Mouse (Mus musculus) liver, embryonic 14.5 days (tissue): ENCODE results near the gene Ntn5. TPM values are rescaled to one million over a fixed set of nuclear protein-coding genes. Genes with fewer than 3 reads are reported as not detected.

Experiments
- ATAC-seq: fragments of 200-750 bp; cut with Nextera tagmentation; 2 replicates; pipeline ENCODE4 v1.8.0; 2017; ENCODE audit warnings: moderate number of reproducible peaks, mild to moderate bottlenecking, moderate library complexity; ENCODE audit not compliant: insufficient read depth
- DNase-seq, 3 experiments: peaks; one replicate each; pipeline ENCODE4 v3.0.0-alpha.2; 2012 to 2013; ENCODE audit warnings: low read depth in 3 of 3, low spot score in 3 of 3
- H3K27ac ChIP-seq: fragments of 300-500 bp; sonication (generic); 2 replicates; pipeline ENCODE4 v1.5.1; 2014; ENCODE audit warnings: moderate library complexity, mild to moderate bottlenecking, control low read depth, inconsistent platforms
- H3K27me3 ChIP-seq: fragments of 300-500 bp; sonication (generic); 2 replicates; pipeline ENCODE4 v1.6.1; 2014; ENCODE audit warnings: mild to moderate bottlenecking, low read length, moderate library complexity; ENCODE audit not compliant: control insufficient read depth, insufficient read depth
- H3K36me3 ChIP-seq: fragments of 300-500 bp; sonication (generic); replicated peaks from 2 replicates; pipeline ENCODE4 v1.6.1; 2014; ENCODE audit warnings: low read depth; ENCODE audit not compliant: control insufficient read depth, insufficient read depth
- H3K4me1 ChIP-seq, 2 experiments: fragments of 200-500 bp in 1 of 2; fragments of 300-500 bp in 1 of 2; sonication (generic) in 1 of 2; replicated peaks; 2 replicates each; pipeline ENCODE4 v1.6.1; 2012 to 2014; ENCODE audit warnings: antibody characterized with exemption in 1 of 2, inconsistent platforms in 1 of 2, low read length in 1 of 2; ENCODE audit not compliant: control insufficient read depth in 2 of 2, insufficient read depth in 2 of 2
- H3K4me2 ChIP-seq: fragments of 300-500 bp; sonication (generic); 2 replicates; pipeline ENCODE4 v1.6.1; 2014; ENCODE audit warnings: low read depth, mild to moderate bottlenecking, control low read depth, moderate library complexity
- H3K4me3 ChIP-seq, 2 experiments: fragments of 200-500 bp in 1 of 2; fragments of 300-500 bp in 1 of 2; sonication (generic) in 1 of 2; 2 replicates each; pipeline ENCODE4 v1.5.1; 2012 to 2014; ENCODE audit warnings: low read depth in 2 of 2, low read length in 2 of 2, mild to moderate bottlenecking in 2 of 2, control low read depth in 1 of 2, inconsistent platforms in 1 of 2, moderate library complexity in 1 of 2; ENCODE audit not compliant: insufficient read depth in 1 of 2
- H3K9ac ChIP-seq: fragments of 300-500 bp; sonication (generic); replicated peaks from 2 replicates; pipeline ENCODE4 v1.6.1; 2014; ENCODE audit warnings: mild to moderate bottlenecking, control low read depth, moderate library complexity
- H3K9me3 ChIP-seq: fragments of 300-500 bp; sonication (generic); 2 replicates; pipeline ENCODE4 v1.6.1; 2016; ENCODE audit warnings: low read length, mixed read lengths; ENCODE audit not compliant: control insufficient read depth
- CTCF ChIP-seq: IDR thresholded peaks from 2 replicates; pipeline ENCODE4 v1.5.1; 2016; ENCODE audit warnings: antibody characterized with exemption, low read depth, control low read depth
- EP300 ChIP-seq: IDR thresholded peaks from 2 replicates; pipeline ENCODE4 v1.6.1; 2016; ENCODE audit warnings: antibody characterized with exemption, low read depth
- WGBS: fragments of 180-500 bp; shearing (Covaris S2); extraction: QIAGEN DNeasy Blood & Tissue Kit; methylation state at CpG from one replicate; pipeline ENCODE4 v1.1.7; 2014; ENCODE audit not compliant: insufficient replicate concordance; 5-methylcytosine and 5-hydroxymethylcytosine counted together
- polyA plus RNA-seq, 2 experiments: library from polyadenylated mRNA; depleted of rRNA in 1 of 2; stranded (reverse) in 1 of 2; unstranded in 1 of 2; fragments of >200 nt; fragmentation: Nextera tagmentation in 1 of 2; extraction: Ambion mirVana in 1 of 2; gene quantifications; 2 replicates each; pipeline versions ENCODE4 v1.2.1 to v1.2.3; 2012 to 2014

Gene Ntn5
- polyA plus RNA-seq, 2 experiments = not detected

DNA sequence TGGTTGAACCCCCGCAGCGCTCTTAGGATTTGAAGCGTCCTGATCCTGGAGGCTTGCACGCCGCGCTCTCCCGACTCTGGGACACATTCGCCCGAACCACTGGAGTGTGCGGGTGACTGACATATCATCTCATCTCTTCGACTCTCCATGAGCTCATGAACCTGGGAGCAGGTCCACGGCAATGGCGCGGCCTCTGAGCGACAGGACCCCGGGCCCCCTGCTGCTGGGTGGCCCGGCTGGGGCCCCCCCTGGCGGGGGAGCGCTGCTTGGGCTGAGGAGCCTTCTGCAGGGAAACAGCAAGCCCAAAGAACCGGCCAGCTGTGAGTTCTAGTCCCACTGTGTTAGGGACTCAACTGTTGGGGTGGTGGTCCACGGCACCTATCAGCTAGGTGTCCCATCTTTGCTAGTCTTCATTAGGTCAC lies 21.6 kb downstream of the Ntn5 start:
- no peak overlapping the region for H3K9ac ChIP-seq
- TF ChIP-seq CTCF = no peak
- TF ChIP-seq EP300 = no peak
- peak overlapping the region; percentile 78 for H3K4me2 ChIP-seq
- no peak overlapping the region for H3K27ac ChIP-seq
- peak overlapping the region; percentile 43 to 46 for H3K4me3 ChIP-seq
- under 1% methylated on average over 21 of the region's 21 CpGs for WGBS
- peaks cover 10% of the 10 kb centered on the region for H3K27me3 ChIP-seq
- no peak for ATAC-seq
- peaks cover 29 to 32% of the 10 kb centered on the region in 2 experiments for H3K4me1 ChIP-seq
- DNase-seq = no peak
- peaks cover under 1% of the 10 kb centered on the region; the same call in 1 of the 2 replicates for H3K36me3 ChIP-seq
- no peaks in the 10 kb centered on the region for H3K9me3 ChIP-seq

DNA sequence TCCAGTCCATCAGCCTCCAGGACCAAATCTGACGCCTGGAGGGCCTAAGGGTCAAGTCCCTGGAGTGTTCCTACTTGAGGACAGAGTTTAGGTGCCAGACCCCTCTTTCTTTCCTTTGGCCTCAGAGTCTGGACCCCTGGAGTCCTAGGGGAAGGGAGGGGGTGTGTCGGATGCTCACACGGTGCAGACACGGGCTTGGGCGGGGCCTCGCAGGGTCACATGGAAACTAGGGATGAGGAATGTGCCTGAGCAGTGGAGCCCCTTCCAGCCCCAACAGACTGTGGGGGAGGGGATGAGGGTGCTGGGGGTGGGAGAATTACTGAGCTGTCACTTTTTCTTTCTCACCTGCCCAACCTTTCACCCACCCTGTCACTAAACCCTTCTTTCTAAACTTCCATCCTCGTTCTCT lies 22.1 kb downstream of the Ntn5 start:
- no peak for DNase-seq
- H3K4me2 ChIP-seq = peak overlapping the region; percentile 78
- H3K36me3 ChIP-seq = peaks cover 4% of the 10 kb centered on the region
- peaks cover 29 to 32% of the 10 kb centered on the region in 2 experiments for H3K4me1 ChIP-seq
- H3K9ac ChIP-seq = no peak overlapping the region; the same call in 1 of the 2 replicates
- WGBS = 0% methylated on average over 7 of the region's 7 CpGs
- peak overlapping the region; percentile 46 to 63; a peak in 3 of 4 replicates for H3K4me3 ChIP-seq
- no peak overlapping the region for H3K27ac ChIP-seq
- peaks cover 6% of the 10 kb centered on the region for H3K27me3 ChIP-seq
- no peaks in the 10 kb centered on the region for H3K9me3 ChIP-seq
- ATAC-seq = no peak
- TF ChIP-seq CTCF = no peak
- TF ChIP-seq EP300 = no peak

GRCm38 (mm10) chr7:45706721-45707241 lies 23.0 kb downstream of the Ntn5 start:
- DNase-seq (peak; percentile 61 to 71 (median 64)), ATAC-seq (peak; percentile 21; the same call in 1 of the 2 replicates)
- Histone ChIP-seq H3K9ac (peak overlapping the region; percentile 56), H3K4me1 (peaks cover 29 to 32% of the 10 kb centered on the region in 2 experiments), H3K27ac (no peak overlapping the region; the same call in 1 of the 2 replicates), H3K27me3 (no peaks in the 10 kb centered on the region; the same call in 1 of the 2 replicates), H3K9me3 (no peaks in the 10 kb centered on the region), H3K4me3 (peak overlapping the region; percentile 52 to 63), H3K4me2 (peak overlapping the region; percentile 78), H3K36me3 (peaks cover 7% of the 10 kb centered on the region)
- 1% methylated on average over 44 of the region's 45 CpGs for WGBS
- TF ChIP-seq CTCF (no peak), EP300 (no peak)

- Histone ChIP-seq H3K27ac (no peak overlapping the region; the same call in 1 of the 2 replicates), H3K4me1 (peaks cover 29 to 32% of the 10 kb centered on the region in 2 experiments), H3K4me2 (peak overlapping the region; percentile 78), H3K36me3 (peaks cover 7% of the 10 kb centered on the region), H3K27me3 (no peaks in the 10 kb centered on the region), H3K4me3 (peak overlapping the region; percentile 34 to 63), H3K9me3 (no peaks in the 10 kb centered on the region), H3K9ac (no peak overlapping the region; the same call in 1 of the 2 replicates)
- no peak for TF ChIP-seq CTCF
- TF ChIP-seq EP300 = no peak
- WGBS = under 1% methylated on average over 27 of the region's 27 CpGs
- ATAC-seq = 0 out of 2 replicates have a peak, but pooled peaks have one; percentile 7
- peak; percentile 72 to 76 (median 74) for DNase-seq
Observed at GRCm38 (mm10) chr7:45707375-45707967, 23.6 kb downstream of the Ntn5 start.

DNA sequence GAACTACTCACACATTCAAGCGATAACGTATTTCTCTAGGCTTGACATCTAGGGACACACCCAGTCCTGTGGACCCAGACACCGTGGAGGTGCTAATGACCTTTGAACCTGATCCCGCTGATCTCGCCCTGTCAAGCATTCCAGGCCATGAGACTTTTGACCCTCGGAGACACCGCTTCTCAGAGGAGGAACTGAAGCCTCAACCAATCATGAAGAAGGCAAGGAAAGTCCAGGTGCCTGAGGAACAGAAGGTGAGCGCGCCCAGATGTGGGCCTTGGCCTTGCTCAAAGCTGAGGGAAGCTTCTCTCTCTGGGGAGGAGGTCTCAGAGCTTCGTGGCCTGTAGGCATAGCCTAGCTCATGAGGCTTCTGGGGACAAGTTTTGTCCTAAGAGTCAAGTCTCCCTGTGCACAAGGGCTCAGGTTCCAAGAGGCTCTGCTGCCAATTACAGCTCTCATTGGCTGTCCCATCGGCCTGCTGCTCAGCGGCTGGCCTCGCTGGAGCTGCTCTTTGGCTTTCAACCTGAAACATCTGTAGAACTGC lies 24.5 kb downstream of the Ntn5 start:
- TF ChIP-seq CTCF = no peak
- no peak for TF ChIP-seq EP300
- WGBS = 42% methylated on average over 13 of the region's 13 CpGs
- DNase-seq = no peak
- Histone ChIP-seq H3K36me3 (peaks cover 12% of the 10 kb centered on the region), H3K9ac (no peak overlapping the region), H3K4me3 (no peak overlapping the region), H3K27me3 (no peaks in the 10 kb centered on the region), H3K27ac (no peak overlapping the region), H3K9me3 (no peaks in the 10 kb centered on the region), H3K4me1 (peaks cover 29 to 32% of the 10 kb centered on the region in 2 experiments), H3K4me2 (no peak overlapping the region; the same call in 1 of the 2 replicates)
- no peak for ATAC-seq
